ENCODE assay signal across 11 mouse cellular contexts in genomic region chr9:101002053-101002452, GRCm38 (mm10). TPM values are rescaled to one million over a fixed set of nuclear protein-coding genes. Genes with fewer than 3 reads are reported as not detected.
DNase-seq lines count a peak whose midpoint lies in the region; ATAC-seq and TF ChIP-seq lines count a peak whose summit lies in the region.
"Had no signal": no experiment of that assay in that cellular context is flagged by ENCODE, and none has a peak within 500 bp of the region (broad histone marks: within the 10 kb centered on the region; RNA-seq: fewer than 3 reads in every experiment).

No protein-coding gene starts in this region.

- H3K4me2 ChIP-seq in heart, postnatal 0 days (ENCODE audit: low read depth, low read length) = no peak overlapping the region
- no peak overlapping the region for H3K4me2 ChIP-seq in midbrain, postnatal 0 days (ENCODE audit: low read depth, low read length, poor library complexity, severe bottlenecking)
- no peak overlapping the region for H3K4me2 ChIP-seq in midbrain, embryonic 16.5 days (ENCODE audit: low read length)
- H3K4me2 ChIP-seq: midbrain, embryonic 12.5 days had no signal

- peaks cover 8% of the 10 kb centered on the region for H3K36me3 ChIP-seq in heart, postnatal 0 days (replicated peaks; ENCODE audit: control insufficient read depth, insufficient read depth, low read length)
- H3K36me3 ChIP-seq in midbrain, postnatal 0 days (ENCODE audit: insufficient read depth, low read length) = peaks cover 5% of the 10 kb centered on the region; the same call in 1 of the 2 replicates
- H3K36me3 ChIP-seq in midbrain, embryonic 16.5 days (ENCODE audit: control insufficient read depth, insufficient read depth, low read length) = no peaks in the 10 kb centered on the region

- no peaks in the 10 kb centered on the region for H3K27me3 ChIP-seq in heart, postnatal 0 days (ENCODE audit: control insufficient read depth, insufficient read depth, low read length)
- H3K27me3 ChIP-seq in midbrain, postnatal 0 days (ENCODE audit: insufficient read depth, low read length) = no peaks in the 10 kb centered on the region
- H3K27me3 ChIP-seq in midbrain, embryonic 16.5 days (ENCODE audit: control insufficient read depth, insufficient read depth, low read depth, low read length) = no peaks in the 10 kb centered on the region
- H3K27me3 ChIP-seq: midbrain, embryonic 12.5 days had no signal

- no peaks in the 10 kb centered on the region for H3K4me1 ChIP-seq in heart, postnatal 0 days (ENCODE audit: control insufficient read depth, insufficient read depth)
- H3K4me1 ChIP-seq in midbrain, postnatal 0 days (ENCODE audit: insufficient read depth, low read length) = no peaks in the 10 kb centered on the region
- no peaks in the 10 kb centered on the region for H3K4me1 ChIP-seq in midbrain, embryonic 16.5 days (ENCODE audit: control insufficient read depth, insufficient read depth, low read length)
- H3K4me1 ChIP-seq: forebrain, embryonic 10.5 days; midbrain, embryonic 12.5 days had no signal

- no peak overlapping the region for H3K4me3 ChIP-seq in heart, postnatal 0 days (ENCODE audit: low read depth, low read length)
- H3K4me3 ChIP-seq in midbrain, postnatal 0 days (ENCODE audit: low read depth, low read length) = no peak overlapping the region
- H3K4me3 ChIP-seq in midbrain, embryonic 16.5 days (ENCODE audit: low read depth, low read length) = no peak overlapping the region
- H3K4me3 ChIP-seq: forebrain, embryonic 10.5 days; midbrain, embryonic 12.5 days had no signal

- DNase-seq in heart, postnatal 0 days (ENCODE audit: low spot score) = no peak
- DNase-seq in heart, adult 11 months = no peak
- DNase-seq in midbrain, postnatal 0 days (ENCODE audit: low spot score) = no peak
- peak; percentile 21 to 48 for DNase-seq in thymus, postnatal 36 days
- no peak for DNase-seq in adrenal gland, adult 18-20 months (ENCODE audit: low spot score in 2 of 2)
- no peak for DNase-seq in adrenal gland, postnatal 4 days (ENCODE audit: low spot score in 2 of 2)
- DNase-seq: right cerebral cortex, postnatal 14 days had no signal

- TF ChIP-seq EP300 in heart, postnatal 0 days (IDR thresholded peaks at IDR 0.05; ENCODE audit: low read depth) = no peak

- H3K9me3 ChIP-seq in heart, postnatal 0 days (replicated peaks; ENCODE audit: control insufficient read depth, low read length) = peaks cover 2% of the 10 kb centered on the region; the same call in 1 of the 2 replicates
- no peaks in the 10 kb centered on the region for H3K9me3 ChIP-seq in midbrain, postnatal 0 days (ENCODE audit: low read length)
- H3K9me3 ChIP-seq in midbrain, embryonic 16.5 days (replicated peaks; ENCODE audit: control insufficient read depth, low read length, poor library complexity, severe bottlenecking) = 0 out of 2 replicates have a peak, but pooled peaks cover 2% of the 10 kb centered on the region

- 91% methylated on average over 4 of the region's 4 CpGs for WGBS in heart, postnatal 0 days
- 96% methylated on average over 4 of the region's 4 CpGs for WGBS in midbrain, postnatal 0 days
- WGBS in midbrain, embryonic 16.5 days = 95% methylated on average over 4 of the region's 4 CpGs

- ATAC-seq in heart, postnatal 0 days (ENCODE audit: insufficient read depth, low read depth) = no peak
- no peak for ATAC-seq in midbrain, postnatal 0 days (ENCODE audit: low FRiP score)
- ATAC-seq in midbrain, embryonic 16.5 days = no peak
- 0 out of 2 replicates have a peak, but pooled peaks have one; percentile 36 for ATAC-seq in common myeloid progenitor, adult 5-6 weeks (replicated peaks; ENCODE audit: low read depth, poor library complexity, severe bottlenecking)

- TF ChIP-seq CTCF in heart, postnatal 0 days (IDR thresholded peaks at IDR 0.05; ENCODE audit: low read depth) = peak; percentile 27; the same call in 1 of the 2 replicates
- TF ChIP-seq CTCF in midbrain, postnatal 0 days (IDR thresholded peaks at IDR 0.05) = peak; percentile 56

- H3K9ac ChIP-seq in heart, postnatal 0 days (replicated peaks; ENCODE audit: low read depth, low read length) = no peak overlapping the region
- no peak overlapping the region for H3K9ac ChIP-seq in midbrain, postnatal 0 days (replicated peaks; ENCODE audit: low read length, poor library complexity, severe bottlenecking)
- H3K9ac ChIP-seq in midbrain, embryonic 16.5 days (ENCODE audit: low read depth, low read length) = no peak overlapping the region
- H3K9ac ChIP-seq: midbrain, embryonic 12.5 days had no signal

- H3K27ac ChIP-seq in heart, postnatal 0 days (ENCODE audit: low read depth) = no peak overlapping the region
- H3K27ac ChIP-seq in midbrain, postnatal 0 days (ENCODE audit: low read depth, low read length) = no peak overlapping the region
- H3K27ac ChIP-seq in midbrain, embryonic 16.5 days (ENCODE audit: low read length) = no peak overlapping the region
- H3K27ac ChIP-seq: forebrain, embryonic 10.5 days; midbrain, embryonic 12.5 days had no signal

RNA-seq across cellular contexts. Expression of gene Pccb, which starts 32.6 kb away (rescaled TPM):
- 80.8 and 80.9 TPM in 2 replicates for total RNA-seq in heart, postnatal 0 days (2014; rRNA removed; ENCODE audit: low replicate concordance)
- polyA plus RNA-seq in heart, postnatal 0 days (2015; fragmentation: Nextera tagmentation; extraction: Ambion mirVana) = 30.5 and 32.2 TPM in 2 replicates
- total RNA-seq in midbrain, postnatal 0 days (2014; rRNA removed) = 50.7 and 58.1 TPM in 2 replicates
- 32.5 and 33.5 TPM in 2 replicates for polyA plus RNA-seq in midbrain, postnatal 0 days (2015; fragmentation: Nextera tagmentation; extraction: Ambion mirVana)
- 25.2 and 27.6 TPM in 2 replicates for polyA plus RNA-seq in midbrain, embryonic 16.5 days (2015; fragmentation: Nextera tagmentation; extraction: Ambion mirVana)
- total RNA-seq in common myeloid progenitor, adult 5-6 weeks (2017) = 13.6 and 17.5 TPM in 2 replicates
- 100 to 1,000 TPM; 157 to 175 TPM for total RNA-seq in adrenal gland, adult 18-20 months (2021)
- 100 to 1,000 TPM; 102 to 115 TPM for total RNA-seq in adrenal gland, postnatal 4 days (2021)

Comparison
In these comparisons a context has a peak if more than half of its experiments do, and no peak if none do; other contexts are left out.
1. DNase-seq: peak in thymus, postnatal 36 days (2 of 2); none in heart, postnatal 0 days (single experiment), heart, adult 11 months (single experiment), midbrain, postnatal 0 days (single experiment), adrenal gland, adult 18-20 months (0 of 2) and adrenal gland, postnatal 4 days (0 of 2).